Mouse (Mus musculus) ES-Bruce4 (cell line): ENCODE results near the gene Gapt.

Experiments used
- CTCF ChIP-seq: IDR thresholded peaks from one replicate; pipeline ENCODE4 v1.8.1; 2011; ENCODE audit warnings: low read depth, low read length
- EP300 ChIP-seq: IDR thresholded peaks from 2 replicates; pipeline ENCODE4 v1.6.1; 2011; ENCODE audit warnings: low read depth, low read length; ENCODE audit not compliant: insufficient read depth
- POLR2A ChIP-seq: IDR thresholded peaks from one replicate; pipeline ENCODE4 v1.8.1; 2011; ENCODE audit warnings: low read length; ENCODE audit not compliant: insufficient read depth

DNA sequence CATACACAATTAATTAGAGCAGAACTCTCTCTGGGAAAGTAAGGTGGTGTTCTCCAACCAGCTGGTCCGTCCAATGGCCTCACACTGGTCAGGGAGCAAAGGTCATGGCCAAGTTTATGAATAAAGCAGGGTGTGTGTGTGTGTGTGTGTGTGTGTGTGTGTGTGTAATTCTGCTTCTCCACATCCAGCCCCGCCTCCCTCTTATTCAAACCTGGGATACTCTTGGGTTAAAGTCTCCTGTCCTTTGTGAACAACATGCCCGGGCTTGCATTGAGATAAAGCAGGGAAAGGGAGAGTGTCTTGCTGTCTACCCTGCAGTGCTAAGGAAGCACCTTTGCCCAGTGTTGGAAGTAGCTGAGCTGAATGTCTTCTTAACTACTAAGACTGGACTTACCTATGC lies 35.6 kb upstream of the Gapt start:
- TF ChIP-seq EP300 (no peak), CTCF (no peak), POLR2A (no peak)
